Mouse (Mus musculus) embryonic facial prominence, embryonic 14.5 days (tissue): Measurements from ENCODE around the gene Pde11a. TPM values are rescaled to one million over a fixed set of nuclear protein-coding genes. Genes with fewer than 3 reads are reported as not detected.

Experiments
- ATAC-seq: fragments of 200-750 bp; cut with Nextera tagmentation; 2 replicates; pipeline ENCODE4 v1.8.0; 2017; ENCODE audit warnings: low read depth, moderate number of reproducible peaks, moderate TSS enrichment
- DNase-seq: peaks from one replicate; pipeline ENCODE4 v3.0.0-alpha.2; 2015; ENCODE audit warnings: low spot score
- H3K27ac ChIP-seq: fragments of 300-500 bp; sonication (generic); replicated peaks from 2 replicates; pipeline ENCODE4 v1.5.1; 2014; ENCODE audit warnings: low read depth, mild to moderate bottlenecking, low read length, moderate library complexity
- H3K27me3 ChIP-seq: fragments of 300-500 bp; sonication (generic); replicated peaks from 2 replicates; pipeline ENCODE4 v1.6.1; 2014; ENCODE audit warnings: low read length; ENCODE audit not compliant: control insufficient read depth, insufficient read depth
- H3K36me3 ChIP-seq: fragments of 300-500 bp; sonication (generic); 2 replicates; pipeline ENCODE4 v1.6.1; 2014; ENCODE audit warnings: low read length, mixed read lengths; ENCODE audit not compliant: control insufficient read depth, insufficient read depth
- H3K4me1 ChIP-seq: fragments of 300-500 bp; sonication (generic); 2 replicates; pipeline ENCODE4 v1.6.1; 2014; ENCODE audit warnings: antibody characterized with exemption, low read length; ENCODE audit not compliant: control insufficient read depth, insufficient read depth
- H3K4me2 ChIP-seq: fragments of 300-500 bp; sonication (generic); 2 replicates; pipeline ENCODE4 v1.6.1; 2014; ENCODE audit warnings: low read depth, mild to moderate bottlenecking, low read length, moderate library complexity, mixed read lengths
- H3K4me3 ChIP-seq: fragments of 300-500 bp; sonication (generic); 2 replicates; pipeline ENCODE4 v1.5.1; 2014; ENCODE audit warnings: low read depth, mild to moderate bottlenecking, low read length
- H3K9ac ChIP-seq: fragments of 300-500 bp; sonication (generic); 2 replicates; pipeline ENCODE4 v1.6.1; 2014; ENCODE audit warnings: low read depth, mild to moderate bottlenecking, low read length, moderate library complexity, mixed read lengths
- H3K9me3 ChIP-seq: fragments of 300-500 bp; sonication (generic); 2 replicates; pipeline ENCODE4 v1.6.1; 2016; ENCODE audit warnings: low read length; ENCODE audit not compliant: control insufficient read depth
- WGBS: fragments of 180-500 bp; shearing (Covaris S2); extraction: QIAGEN DNeasy Blood & Tissue Kit; methylation state at CpG from one replicate; pipeline ENCODE4 v1.1.7; 2014; 5-methylcytosine and 5-hydroxymethylcytosine counted together
- polyA plus RNA-seq: library from polyadenylated mRNA; unstranded; fragments of >200 nt; fragmentation: Nextera tagmentation; extraction: Ambion mirVana; gene quantifications from 2 replicates; pipeline ENCODE4 v1.2.1, GENCODE M21; 2014

Gene Pde11a
- polyA plus RNA-seq, 1 experiment from 2014 or later, result 0.21 TPM

GRCm38 (mm10) chr2:76162822-76163221 lies 175.8 kb downstream of the Pde11a start:
- DNase-seq, result no peak

GRCm38 (mm10) chr2:76158973-76159372 lies 179.6 kb downstream of the Pde11a start:
- H3K27ac ChIP-seq, result no peak overlapping the region
- DNase-seq (no peak), ATAC-seq (no peak)
- H3K9ac ChIP-seq, result no peak overlapping the region
- 60% methylated on average over 2 of the region's 2 CpGs for WGBS
- no peaks in the 10 kb centered on the region for H3K27me3 ChIP-seq
- no peaks in the 10 kb centered on the region for H3K4me1 ChIP-seq
- H3K36me3 ChIP-seq, result no peaks in the 10 kb centered on the region
- H3K4me2 ChIP-seq, result no peak overlapping the region
- H3K4me3 ChIP-seq, result no peak overlapping the region
- no peaks in the 10 kb centered on the region for H3K9me3 ChIP-seq

More at GRCm38 (mm10) chr2:76162822-76163221, 175.8 kb downstream of the Pde11a start:
- Histone ChIP-seq H3K9ac (no peak overlapping the region), H3K27ac (no peak overlapping the region), H3K36me3 (no peaks in the 10 kb centered on the region), H3K4me2 (no peak overlapping the region), H3K9me3 (no peaks in the 10 kb centered on the region), H3K27me3 (no peaks in the 10 kb centered on the region), H3K4me1 (no peaks in the 10 kb centered on the region), H3K4me3 (no peak overlapping the region)
- 78% methylated on average over 4 of the region's 4 CpGs for WGBS
- ATAC-seq, result no peak

GRCm38 (mm10) chr2:76141136-76141535 lies 197.4 kb downstream of the Pde11a start:
- Histone ChIP-seq H3K4me3 (no peak overlapping the region), H3K9me3 (no peaks in the 10 kb centered on the region), H3K27ac (no peak overlapping the region), H3K4me1 (no peaks in the 10 kb centered on the region), H3K36me3 (no peaks in the 10 kb centered on the region), H3K27me3 (no peaks in the 10 kb centered on the region), H3K4me2 (no peak overlapping the region), H3K9ac (no peak overlapping the region)
- DNase-seq (no peak), ATAC-seq (no peak)
- WGBS, result 77% methylated on average over 10 of the region's 10 CpGs

- Histone ChIP-seq H3K4me2 (no peak overlapping the region), H3K9me3 (no peaks in the 10 kb centered on the region), H3K27ac (no peak overlapping the region), H3K36me3 (no peaks in the 10 kb centered on the region), H3K9ac (no peak overlapping the region), H3K4me1 (no peaks in the 10 kb centered on the region), H3K27me3 (no peaks in the 10 kb centered on the region), H3K4me3 (no peak overlapping the region)
- ATAC-seq, result no peak
- DNase-seq, result no peak
- 53% methylated on average over 3 of the region's 3 CpGs for WGBS
Measured at GRCm38 (mm10) chr2:76132983-76133382, 205.6 kb downstream of the Pde11a start.

GRCm38 (mm10) chr2:76129933-76130627 lies 208.5 kb downstream of the Pde11a start:
- Histone ChIP-seq H3K4me3 (no peak overlapping the region), H3K27me3 (no peaks in the 10 kb centered on the region), H3K36me3 (no peaks in the 10 kb centered on the region), H3K9ac (no peak overlapping the region), H3K9me3 (no peaks in the 10 kb centered on the region), H3K4me1 (no peaks in the 10 kb centered on the region), H3K4me2 (no peak overlapping the region), H3K27ac (no peak overlapping the region)
- no peak for ATAC-seq
- no peak for DNase-seq
- WGBS, result 51% methylated on average over 12 of the region's 12 CpGs

GRCm38 (mm10) chr2:76129058-76129437 lies 209.5 kb downstream of the Pde11a start:
- no peaks in the 10 kb centered on the region for H3K9me3 ChIP-seq
- H3K36me3 ChIP-seq, result no peaks in the 10 kb centered on the region
- no peak overlapping the region for H3K4me3 ChIP-seq
- peak overlapping the region; percentile 18; the same call in 1 of the 2 replicates for H3K4me2 ChIP-seq
- DNase-seq, result no peak
- no peak for ATAC-seq
- WGBS, result 56% methylated on average over 8 of the region's 8 CpGs
- no peaks in the 10 kb centered on the region for H3K27me3 ChIP-seq
- no peaks in the 10 kb centered on the region for H3K4me1 ChIP-seq
- no peak overlapping the region for H3K9ac ChIP-seq
- H3K27ac ChIP-seq, result no peak overlapping the region

GRCm38 (mm10) chr2:76128105-76129057 lies 210.2 kb downstream of the Pde11a start:
- Histone ChIP-seq H3K27ac (no peak overlapping the region), H3K9ac (no peak overlapping the region), H3K9me3 (no peaks in the 10 kb centered on the region), H3K4me2 (peak overlapping the region; percentile 18; the same call in 1 of the 2 replicates), H3K27me3 (no peaks in the 10 kb centered on the region), H3K4me3 (no peak overlapping the region), H3K4me1 (no peaks in the 10 kb centered on the region), H3K36me3 (no peaks in the 10 kb centered on the region)
- ATAC-seq (no peak), DNase-seq (peak; percentile 35)
- WGBS, result 57% methylated on average over 9 of the region's 9 CpGs

- Histone ChIP-seq H3K4me3 (no peak overlapping the region), H3K9ac (no peak overlapping the region), H3K27ac (no peak overlapping the region), H3K9me3 (no peaks in the 10 kb centered on the region), H3K36me3 (no peaks in the 10 kb centered on the region), H3K4me2 (no peak overlapping the region), H3K4me1 (no peaks in the 10 kb centered on the region), H3K27me3 (no peaks in the 10 kb centered on the region)
- DNase-seq (no peak), ATAC-seq (no peak)
- 85% methylated on average over 6 of the region's 6 CpGs for WGBS
Measured at GRCm38 (mm10) chr2:76126651-76127050, 211.9 kb downstream of the Pde11a start.
